Mouse (Mus musculus) liver, embryonic 14.5 days (tissue): ENCODE measurements around the gene Iah1.

Experiments
- CTCF ChIP-seq: IDR thresholded peaks from 2 replicates; pipeline ENCODE4 v1.5.1; 2016; ENCODE audit warnings: antibody characterized with exemption, low read depth, control low read depth
- EP300 ChIP-seq: IDR thresholded peaks from 2 replicates; pipeline ENCODE4 v1.6.1; 2016; ENCODE audit warnings: antibody characterized with exemption, low read depth

DNA sequence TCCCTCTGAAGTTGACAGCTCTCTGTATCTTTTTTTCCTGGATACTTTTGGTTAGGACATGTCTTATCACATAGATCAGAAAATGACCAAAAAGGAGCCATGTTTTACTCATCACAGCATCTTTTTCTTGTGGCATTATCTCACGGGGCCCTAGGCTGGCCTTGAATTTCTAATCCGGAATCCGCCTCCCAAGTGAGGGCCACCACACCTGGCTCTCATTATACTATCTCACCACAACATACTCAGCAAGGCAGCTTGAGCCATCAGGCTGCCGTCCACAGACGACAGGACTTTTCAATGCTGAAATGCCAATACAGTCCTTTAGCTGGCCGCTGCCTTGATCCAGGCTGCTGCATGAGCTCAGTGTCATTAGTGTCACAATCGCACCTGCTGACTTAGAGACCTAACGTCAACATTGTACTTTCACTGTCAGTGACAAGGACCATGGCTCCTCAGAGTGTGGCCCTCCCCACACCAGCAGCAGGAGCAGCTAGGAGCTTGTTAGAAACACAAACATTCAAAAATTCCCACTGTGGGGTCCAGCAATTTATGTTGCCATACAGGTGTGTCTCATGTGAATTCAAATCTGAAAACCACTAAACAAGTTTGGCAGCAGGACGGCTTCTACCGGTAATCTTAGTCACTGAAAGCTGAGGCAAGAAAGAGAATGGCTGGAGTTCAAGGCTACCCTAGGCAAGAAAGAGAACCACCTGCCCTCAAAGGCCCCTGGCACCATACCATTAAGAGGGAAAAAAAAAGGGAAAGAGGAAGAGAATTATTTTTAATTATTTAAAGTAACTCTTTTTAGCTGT is 48.6 kb downstream of the Iah1 start:
- TF ChIP-seq EP300 = no peak
- no peak for TF ChIP-seq CTCF
